Mouse (Mus musculus): ENCODE data around the gene Rnf135. TPM values are rescaled to one million over a fixed set of nuclear protein-coding genes. Genes with fewer than 3 reads are reported as not detected.

Gene Rnf135
- polyA plus RNA-seq, 1 experiment from 2014 or later, result 2.0 TPM

DNA sequence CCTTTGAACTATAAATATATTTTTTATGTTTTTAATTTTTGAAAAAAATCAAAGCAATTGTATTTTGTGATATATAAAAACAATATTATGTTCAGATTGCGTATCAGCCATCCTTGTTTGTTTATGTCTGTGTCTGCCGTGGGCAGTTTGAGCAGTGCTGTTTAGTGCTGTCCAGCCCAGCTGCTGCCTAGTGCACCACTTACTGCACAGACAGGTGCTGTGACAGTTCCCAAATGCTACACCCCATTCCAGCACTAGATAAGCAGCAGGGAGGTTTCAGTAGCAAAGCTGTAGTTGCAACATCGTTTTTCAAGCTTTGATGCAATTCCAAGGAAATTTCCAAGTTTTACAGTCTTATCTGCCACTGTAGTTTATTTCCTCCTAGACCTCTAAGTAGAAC, 53.6 kb downstream of the Rnf135 start:
- Histone ChIP-seq H3K27ac (ENCODE audit: low read depth, low read length) (no peak overlapping the region), H3K36me3 (ENCODE audit: control insufficient read depth, insufficient read depth, low read length) (peaks cover 18% of the 10 kb centered on the region), H3K4me2 (ENCODE audit: low read depth, low read length) (no peak overlapping the region), H3K9me3 (ENCODE audit: control insufficient read depth, low read length) (no peaks in the 10 kb centered on the region), H3K9ac (replicated peaks; ENCODE audit: low read depth, low read length) (no peak overlapping the region), H3K27me3 (ENCODE audit: control insufficient read depth, insufficient read depth, low read length) (no peaks in the 10 kb centered on the region), H3K4me3 (ENCODE audit: low read depth, low read length) (no peak overlapping the region), H3K4me1 (ENCODE audit: control insufficient read depth, insufficient read depth, low read length) (no peaks in the 10 kb centered on the region)
- WGBS, result 91% methylated on average over 3 of the region's 3 CpGs
- no peak for ATAC-seq (ENCODE audit: low read depth)

DNA sequence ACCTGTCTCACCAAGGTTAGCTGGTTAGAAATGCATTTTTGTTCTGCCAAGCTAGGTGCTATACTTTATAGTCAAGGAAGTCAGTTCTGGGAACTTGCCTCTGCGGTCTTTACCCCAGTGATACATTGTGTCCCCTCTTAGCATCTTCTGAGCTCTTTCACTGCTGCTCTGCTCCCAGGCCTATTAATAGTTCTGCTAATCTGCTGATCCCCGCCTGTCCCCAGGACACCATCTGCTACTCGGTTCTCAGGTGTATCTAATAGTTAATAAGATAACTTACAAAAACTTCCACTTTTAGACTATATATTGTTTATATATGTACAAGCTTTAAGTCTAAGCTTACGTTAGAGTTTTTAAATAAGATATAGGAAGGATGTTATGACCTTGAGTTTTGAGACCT, 54.7 kb downstream of the Rnf135 start:
- H3K4me1 ChIP-seq (ENCODE audit: control insufficient read depth, insufficient read depth, low read length), result no peaks in the 10 kb centered on the region
- no peaks in the 10 kb centered on the region for H3K27me3 ChIP-seq (ENCODE audit: control insufficient read depth, insufficient read depth, low read length)
- no peaks in the 10 kb centered on the region for H3K9me3 ChIP-seq (ENCODE audit: control insufficient read depth, low read length)
- H3K4me2 ChIP-seq (ENCODE audit: low read depth, low read length), result no peak overlapping the region
- no peak for ATAC-seq (ENCODE audit: low read depth)
- peaks cover 19% of the 10 kb centered on the region for H3K36me3 ChIP-seq (ENCODE audit: control insufficient read depth, insufficient read depth, low read length)
- H3K9ac ChIP-seq (replicated peaks; ENCODE audit: low read depth, low read length), result no peak overlapping the region
- 90% methylated on average over 4 of the region's 4 CpGs for WGBS
- H3K27ac ChIP-seq (ENCODE audit: low read depth, low read length), result no peak overlapping the region
- no peak overlapping the region for H3K4me3 ChIP-seq (ENCODE audit: low read depth, low read length)

DNA sequence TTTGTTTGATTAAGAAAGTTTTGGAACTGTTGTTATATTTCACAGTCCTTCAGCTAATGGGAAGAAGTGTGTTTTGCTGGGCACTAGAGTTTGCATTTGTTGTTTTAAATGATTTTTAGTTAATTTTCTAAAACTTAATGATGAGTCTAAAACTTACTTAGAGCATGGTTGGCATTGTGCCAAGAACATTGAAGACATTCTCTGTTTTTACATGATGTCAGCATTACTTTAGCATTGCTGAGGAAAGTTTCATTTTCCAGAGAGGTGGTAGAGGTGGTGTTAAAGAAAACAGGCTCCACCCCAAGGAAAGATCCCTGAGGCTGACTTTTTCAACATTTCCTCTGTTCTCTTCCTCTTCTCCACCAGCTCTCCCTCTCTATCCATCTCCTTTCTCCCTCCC, 63.4 kb downstream of the Rnf135 start:
- no peak overlapping the region for H3K4me3 ChIP-seq (ENCODE audit: low read depth, low read length)
- H3K27ac ChIP-seq (ENCODE audit: low read depth, low read length), result no peak overlapping the region
- H3K4me1 ChIP-seq (ENCODE audit: control insufficient read depth, insufficient read depth, low read length), result no peaks in the 10 kb centered on the region
- H3K27me3 ChIP-seq (ENCODE audit: control insufficient read depth, insufficient read depth, low read length), result no peaks in the 10 kb centered on the region
- no peaks in the 10 kb centered on the region for H3K9me3 ChIP-seq (ENCODE audit: control insufficient read depth, low read length)
- no peak for ATAC-seq (ENCODE audit: low read depth)
- H3K4me2 ChIP-seq (ENCODE audit: low read depth, low read length), result no peak overlapping the region
- H3K36me3 ChIP-seq (ENCODE audit: control insufficient read depth, insufficient read depth, low read length), result peaks cover 63% of the 10 kb centered on the region
- H3K9ac ChIP-seq (replicated peaks; ENCODE audit: low read depth, low read length), result no peak overlapping the region

DNA sequence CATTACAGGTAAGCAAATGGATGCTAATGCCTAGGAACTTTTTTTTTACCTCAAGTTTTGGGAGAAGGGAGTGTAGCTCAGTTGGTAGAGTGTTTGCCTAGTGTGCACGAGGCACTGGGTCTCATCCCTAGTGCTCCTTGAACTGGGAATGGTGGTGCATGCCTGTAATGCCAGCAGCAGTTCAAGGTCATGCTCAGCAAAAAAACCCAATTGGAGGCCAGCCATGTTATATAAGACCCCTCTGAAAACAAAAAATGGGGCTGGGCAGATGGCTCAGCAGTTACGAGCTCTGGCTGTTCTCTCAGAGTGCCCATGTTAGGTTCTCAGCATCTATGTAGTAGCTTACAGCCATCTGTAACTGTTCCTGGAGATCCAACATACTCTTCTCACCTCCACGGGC, 64.9 kb downstream of the Rnf135 start:
- H3K4me1 ChIP-seq (ENCODE audit: control insufficient read depth, insufficient read depth, low read length), result no peaks in the 10 kb centered on the region
- 91% methylated on average over 3 of the region's 3 CpGs for WGBS
- no peaks in the 10 kb centered on the region for H3K9me3 ChIP-seq (ENCODE audit: control insufficient read depth, low read length)
- H3K9ac ChIP-seq (replicated peaks; ENCODE audit: low read depth, low read length), result no peak overlapping the region
- no peaks in the 10 kb centered on the region for H3K27me3 ChIP-seq (ENCODE audit: control insufficient read depth, insufficient read depth, low read length)
- H3K27ac ChIP-seq (ENCODE audit: low read depth, low read length), result no peak overlapping the region
- H3K36me3 ChIP-seq (ENCODE audit: control insufficient read depth, insufficient read depth, low read length), result peaks cover 54% of the 10 kb centered on the region
- ATAC-seq (ENCODE audit: low read depth), result no peak
- H3K4me2 ChIP-seq (ENCODE audit: low read depth, low read length), result no peak overlapping the region
- H3K4me3 ChIP-seq (ENCODE audit: low read depth, low read length), result no peak overlapping the region

Other genes with a start within 250 kb of the Rnf135 start
- 42.8 and 55.6 TPM in 2 replicates for gene Utp6, start 221.5 kb upstream of the Rnf135 start, polyA plus RNA-seq (2014; fragmentation: Nextera tagmentation; extraction: Ambion mirVana)
- gene Suz12, start 190.7 kb upstream of the Rnf135 start, polyA plus RNA-seq (2014; fragmentation: Nextera tagmentation; extraction: Ambion mirVana), result 18.9 and 19.0 TPM in 2 replicates
- 8.0 and 14.5 TPM in 2 replicates for gene Crlf3, start 102.9 kb upstream of the Rnf135 start, polyA plus RNA-seq (2014; fragmentation: Nextera tagmentation; extraction: Ambion mirVana)
- gene Atad5, start 94.5 kb upstream of the Rnf135 start, polyA plus RNA-seq (2014; fragmentation: Nextera tagmentation; extraction: Ambion mirVana), result 4.9 and 5.7 TPM in 2 replicates
- 22.3 and 22.9 TPM in 2 replicates for gene Tefm, start 41.7 kb upstream of the Rnf135 start, polyA plus RNA-seq (2014; fragmentation: Nextera tagmentation; extraction: Ambion mirVana)
- 2.5 and 3.3 TPM in 2 replicates for gene Adap2, start 29.7 kb upstream of the Rnf135 start, polyA plus RNA-seq (2014; fragmentation: Nextera tagmentation; extraction: Ambion mirVana)
- gene Rhot1, start 25.2 kb downstream of the Rnf135 start, polyA plus RNA-seq (2014; fragmentation: Nextera tagmentation; extraction: Ambion mirVana), result 87.7 and 92.2 TPM in 2 replicates
- 3.8 and 6.5 TPM in 2 replicates for gene Rhbdl3, start 117.1 kb downstream of the Rnf135 start, polyA plus RNA-seq (2014; fragmentation: Nextera tagmentation; extraction: Ambion mirVana)
- 37.2 and 46.4 TPM in 2 replicates for gene 5730455P16Rik, start 194.2 kb downstream of the Rnf135 start, polyA plus RNA-seq (2014; fragmentation: Nextera tagmentation; extraction: Ambion mirVana)
- 211 and 212 TPM in 2 replicates for gene Zfp207, start 199.4 kb downstream of the Rnf135 start, polyA plus RNA-seq (2014; fragmentation: Nextera tagmentation; extraction: Ambion mirVana)
- gene Psmd11, start 244.8 kb downstream of the Rnf135 start, polyA plus RNA-seq (2014; fragmentation: Nextera tagmentation; extraction: Ambion mirVana), result 255 and 303 TPM in 2 replicates

All from neural tube, embryonic 14.5 days (tissue).